Mouse (Mus musculus): Measurements from ENCODE around the gene Eif3g. TPM values are rescaled to one million over a fixed set of nuclear protein-coding genes. Genes with fewer than 3 reads are reported as not detected.

Eif3g gene
- polyA plus RNA-seq, 1 experiment from 2014 or later: 209 TPM

DNA sequence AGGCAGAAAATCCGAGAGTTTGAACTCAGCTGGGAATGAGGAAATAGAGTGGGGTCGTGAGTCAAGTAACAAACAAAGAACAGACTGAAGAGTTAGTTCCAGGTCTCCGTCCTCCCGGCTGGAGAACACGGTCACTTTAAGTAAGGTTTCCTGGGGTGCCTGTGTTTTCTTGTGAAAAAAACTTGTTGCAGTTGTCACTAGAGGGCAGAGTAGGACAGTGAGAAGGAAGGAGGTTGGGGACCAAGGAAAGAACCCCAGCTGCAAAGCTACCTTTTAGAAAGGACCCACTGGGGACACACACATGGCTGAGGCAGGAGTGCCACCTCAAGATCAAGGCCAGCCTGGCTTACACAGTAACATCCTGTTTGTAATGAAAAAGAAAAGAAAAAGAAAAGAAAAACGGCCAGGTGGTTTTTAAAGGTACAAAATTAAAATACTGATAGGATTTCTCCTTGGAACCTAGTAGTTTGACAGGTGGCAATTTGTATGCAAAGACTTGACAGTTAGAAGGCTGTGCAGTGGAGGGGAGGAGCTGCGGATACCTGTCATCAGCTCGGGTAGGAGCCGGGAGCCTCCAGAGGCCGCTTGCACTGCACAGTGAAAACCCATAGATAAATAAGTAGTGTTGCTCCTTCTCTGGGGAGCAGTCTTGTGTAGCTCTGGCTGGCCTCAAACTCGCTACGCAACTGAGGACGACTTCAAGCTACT, 3.2 kb upstream of the Eif3g start:
- Histone ChIP-seq H3K27ac (ENCODE audit: low read length) (peak overlapping the region; percentile 58), H3K9me3 (replicated peaks; ENCODE audit: control insufficient read depth, low read length) (no peaks in the 10 kb centered on the region), H3K4me2 (ENCODE audit: low read depth, low read length) (peak overlapping the region; percentile 36; the same call in 1 of the 2 replicates), H3K36me3 (ENCODE audit: control insufficient read depth, insufficient read depth) (peaks cover 19% of the 10 kb centered on the region), H3K9ac (ENCODE audit: low read length) (peak overlapping the region; percentile 52), H3K4me3 (ENCODE audit: low read length) (no peak overlapping the region), H3K27me3 (ENCODE audit: control insufficient read depth, insufficient read depth, low read length) (no peaks in the 10 kb centered on the region), H3K4me1 (ENCODE audit: control insufficient read depth, insufficient read depth, low read length) (peaks cover 17% of the 10 kb centered on the region)
- no peak; the same call in 1 of the 2 replicates for ATAC-seq (replicated peaks; ENCODE audit: extremely low read depth, insufficient read depth, low FRiP score)
- WGBS: 10% methylated on average over 13 of the region's 13 CpGs

DNA sequence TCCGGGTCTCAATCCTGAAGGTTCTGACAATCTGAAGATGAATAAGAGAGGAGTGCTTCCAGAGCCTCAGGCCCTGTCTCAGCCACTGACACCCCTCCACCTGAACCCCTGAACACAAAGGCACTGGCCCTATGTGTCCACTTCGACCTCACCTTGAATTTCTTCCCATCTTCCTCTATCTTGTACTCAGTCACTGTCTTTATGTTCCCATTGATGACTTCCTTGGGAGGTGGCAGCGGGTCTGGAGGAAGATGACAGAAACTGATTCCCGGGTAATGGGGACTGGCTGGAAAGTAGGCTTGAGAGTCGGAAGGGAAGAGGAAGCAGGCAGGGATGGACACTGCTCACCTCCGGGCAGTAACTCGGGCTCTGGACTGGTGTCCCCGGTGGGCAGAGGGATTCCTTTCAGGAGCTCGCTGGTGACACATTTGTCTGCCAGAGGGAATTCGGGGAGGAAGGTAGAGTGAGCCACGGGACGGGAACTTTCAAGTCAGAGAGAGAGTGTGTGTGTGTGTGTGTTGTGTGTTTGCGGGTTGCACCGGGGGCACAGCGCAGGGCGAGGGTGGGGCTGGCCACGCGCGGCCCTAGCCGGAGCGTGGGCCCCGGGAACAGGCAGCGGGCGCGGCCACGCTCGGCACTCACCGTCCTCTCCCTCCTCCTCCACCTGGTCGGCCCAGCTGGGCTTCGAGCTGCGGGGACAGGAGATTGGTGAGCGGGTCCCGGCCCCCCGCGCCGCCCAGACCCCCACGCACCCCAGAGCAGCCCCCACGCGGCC, 500 bp downstream of the Eif3g start:
- Histone ChIP-seq H3K36me3 (ENCODE audit: control insufficient read depth, insufficient read depth) (peaks cover 25% of the 10 kb centered on the region), H3K4me1 (ENCODE audit: control insufficient read depth, insufficient read depth, low read length) (peaks cover 17% of the 10 kb centered on the region), H3K27me3 (ENCODE audit: control insufficient read depth, insufficient read depth, low read length) (no peaks in the 10 kb centered on the region), H3K4me2 (ENCODE audit: low read depth, low read length) (peak overlapping the region; percentile 95), H3K9ac (ENCODE audit: low read length) (peak overlapping the region; percentile 84), H3K4me3 (ENCODE audit: low read length) (peak overlapping the region; percentile 69), H3K9me3 (replicated peaks; ENCODE audit: control insufficient read depth, low read length) (no peaks in the 10 kb centered on the region), H3K27ac (ENCODE audit: low read length) (peak overlapping the region; percentile 33; the same call in 1 of the 2 replicates)
- WGBS: 3% methylated on average over 36 of the region's 39 CpGs
- peak; percentile 46 for ATAC-seq (replicated peaks; ENCODE audit: extremely low read depth, insufficient read depth, low FRiP score)

DNA sequence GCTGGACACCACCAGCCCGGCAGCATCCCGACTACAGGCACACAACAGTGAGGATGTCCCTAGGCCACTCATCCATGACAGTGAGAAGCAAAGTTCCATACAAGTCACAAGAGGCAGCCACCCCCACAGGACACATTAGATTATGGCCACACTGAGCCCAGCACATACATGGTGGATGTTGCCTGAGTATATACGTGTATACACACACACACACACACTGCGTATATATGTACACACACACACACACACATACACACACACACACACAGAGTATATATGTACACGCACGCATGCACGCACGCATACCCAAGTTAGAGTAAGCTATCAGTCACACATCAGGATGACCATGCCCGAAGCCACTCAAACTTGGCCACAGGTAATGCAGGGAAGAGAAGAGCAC, 3.0 kb downstream of the Eif3g start:
- 97% methylated on average over 9 of the region's 9 CpGs for WGBS
- H3K36me3 ChIP-seq (ENCODE audit: control insufficient read depth, insufficient read depth): peaks cover 42% of the 10 kb centered on the region

DNA sequence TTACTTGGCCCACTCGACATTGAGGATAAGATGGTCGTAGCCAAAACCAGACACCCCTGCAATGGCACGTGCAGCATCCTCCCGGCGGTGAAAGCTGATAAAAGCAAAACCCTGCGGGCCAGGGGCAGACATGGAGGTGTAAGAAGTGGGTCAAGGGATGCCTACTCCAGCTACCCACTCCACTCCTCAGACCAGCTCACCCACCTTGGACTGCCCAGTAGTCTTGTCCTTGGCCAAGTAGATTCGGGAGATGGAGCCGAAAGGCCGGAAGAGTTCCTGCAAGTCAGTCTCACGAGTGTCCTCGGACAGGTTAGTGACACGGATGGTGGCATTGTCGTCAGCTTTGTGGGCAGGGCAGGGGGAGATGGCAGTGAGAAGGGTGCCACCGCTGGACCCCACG, 3.8 kb downstream of the Eif3g start:
- Histone ChIP-seq H3K9ac (ENCODE audit: low read length) (no peak overlapping the region), H3K36me3 (ENCODE audit: control insufficient read depth, insufficient read depth) (peaks cover 50% of the 10 kb centered on the region), H3K4me1 (ENCODE audit: control insufficient read depth, insufficient read depth, low read length) (peaks cover 8% of the 10 kb centered on the region), H3K27ac (ENCODE audit: low read length) (no peak overlapping the region), H3K9me3 (replicated peaks; ENCODE audit: control insufficient read depth, low read length) (no peaks in the 10 kb centered on the region), H3K4me2 (ENCODE audit: low read depth, low read length) (no peak overlapping the region), H3K4me3 (ENCODE audit: low read length) (no peak overlapping the region), H3K27me3 (ENCODE audit: control insufficient read depth, insufficient read depth, low read length) (no peaks in the 10 kb centered on the region)
- 85% methylated on average over 15 of the region's 15 CpGs for WGBS
- no peak for ATAC-seq (replicated peaks; ENCODE audit: extremely low read depth, insufficient read depth, low FRiP score)

More for the DNA sequence above, 3.0 kb downstream of the Eif3g start:
- no peak overlapping the region for H3K9ac ChIP-seq (ENCODE audit: low read length)
- peaks cover 8% of the 10 kb centered on the region for H3K4me1 ChIP-seq (ENCODE audit: control insufficient read depth, insufficient read depth, low read length)
- no peak overlapping the region for H3K4me3 ChIP-seq (ENCODE audit: low read length)
- no peak overlapping the region for H3K27ac ChIP-seq (ENCODE audit: low read length)
- no peak for ATAC-seq (replicated peaks; ENCODE audit: extremely low read depth, insufficient read depth, low FRiP score)
- H3K9me3 ChIP-seq (replicated peaks; ENCODE audit: control insufficient read depth, low read length): no peaks in the 10 kb centered on the region
- no peak overlapping the region for H3K4me2 ChIP-seq (ENCODE audit: low read depth, low read length)
- H3K27me3 ChIP-seq (ENCODE audit: control insufficient read depth, insufficient read depth, low read length): no peaks in the 10 kb centered on the region

DNA sequence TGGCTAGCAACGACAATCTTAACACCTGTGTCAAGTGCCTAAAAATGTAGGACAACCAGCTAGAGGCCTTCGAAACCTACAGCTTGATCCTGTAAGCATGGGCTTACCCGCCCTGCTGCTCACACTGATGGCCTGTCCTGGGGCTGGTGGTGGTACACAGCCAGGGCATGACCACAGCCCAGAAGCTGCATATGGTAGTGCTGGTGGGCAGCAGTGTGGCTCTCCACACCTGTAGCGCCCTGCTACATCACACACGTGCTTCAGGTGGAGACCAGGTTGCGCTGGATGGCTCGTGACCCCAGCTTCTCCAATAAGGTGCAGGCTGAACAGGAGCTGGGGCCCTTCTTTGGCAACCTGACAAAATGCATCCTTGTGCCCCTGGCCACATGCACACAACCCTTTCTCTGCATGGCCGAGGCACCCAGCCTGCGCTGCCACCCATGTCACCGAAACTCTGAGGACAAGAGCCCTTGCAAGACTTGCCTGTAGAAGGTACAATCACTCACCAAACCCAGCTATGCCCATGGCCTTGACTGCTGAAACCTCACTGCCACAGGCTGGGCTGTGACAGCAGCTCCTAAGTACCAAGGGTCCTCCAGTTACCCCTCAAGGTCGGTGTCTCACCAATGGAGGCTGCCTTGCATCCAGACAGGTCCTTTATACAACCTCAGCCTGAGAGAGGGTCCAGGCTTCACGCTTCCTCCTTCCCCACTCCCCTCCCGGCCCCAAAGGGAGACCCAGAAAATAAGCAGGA, 4.7 kb downstream of the Eif3g start:
- Histone ChIP-seq H3K4me3 (ENCODE audit: low read length) (no peak overlapping the region), H3K27me3 (ENCODE audit: control insufficient read depth, insufficient read depth, low read length) (no peaks in the 10 kb centered on the region), H3K4me1 (ENCODE audit: control insufficient read depth, insufficient read depth, low read length) (peaks cover 13% of the 10 kb centered on the region), H3K36me3 (ENCODE audit: control insufficient read depth, insufficient read depth) (peaks cover 51% of the 10 kb centered on the region), H3K27ac (ENCODE audit: low read length) (no peak overlapping the region), H3K9ac (ENCODE audit: low read length) (no peak overlapping the region), H3K9me3 (replicated peaks; ENCODE audit: control insufficient read depth, low read length) (no peaks in the 10 kb centered on the region), H3K4me2 (ENCODE audit: low read depth, low read length) (no peak overlapping the region)
- ATAC-seq (replicated peaks; ENCODE audit: extremely low read depth, insufficient read depth, low FRiP score): no peak
- WGBS: 82% methylated on average over 13 of the region's 13 CpGs

DNA sequence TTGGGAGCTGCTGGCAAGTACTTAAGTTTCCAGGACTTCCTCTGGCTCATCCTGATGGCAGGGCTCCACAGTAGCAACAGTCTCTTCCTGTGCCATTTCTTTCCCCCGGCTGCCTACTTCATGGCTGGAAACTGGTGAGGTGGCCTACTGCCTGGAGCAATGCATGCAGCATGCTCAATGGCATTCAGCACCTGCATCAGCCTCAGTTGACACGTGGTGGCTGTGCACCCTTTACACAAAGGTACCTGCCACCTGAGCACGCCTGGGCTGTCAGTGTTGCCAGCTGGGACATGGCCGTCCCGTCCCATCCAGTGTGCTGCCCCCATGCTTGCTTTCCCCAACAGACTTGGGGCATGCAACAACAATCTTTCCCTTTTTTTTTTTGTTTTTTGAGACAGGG, 5.4 kb downstream of the Eif3g start:
- no peak overlapping the region for H3K4me3 ChIP-seq (ENCODE audit: low read length)
- 63% methylated on average over 5 of the region's 5 CpGs for WGBS

DNA sequence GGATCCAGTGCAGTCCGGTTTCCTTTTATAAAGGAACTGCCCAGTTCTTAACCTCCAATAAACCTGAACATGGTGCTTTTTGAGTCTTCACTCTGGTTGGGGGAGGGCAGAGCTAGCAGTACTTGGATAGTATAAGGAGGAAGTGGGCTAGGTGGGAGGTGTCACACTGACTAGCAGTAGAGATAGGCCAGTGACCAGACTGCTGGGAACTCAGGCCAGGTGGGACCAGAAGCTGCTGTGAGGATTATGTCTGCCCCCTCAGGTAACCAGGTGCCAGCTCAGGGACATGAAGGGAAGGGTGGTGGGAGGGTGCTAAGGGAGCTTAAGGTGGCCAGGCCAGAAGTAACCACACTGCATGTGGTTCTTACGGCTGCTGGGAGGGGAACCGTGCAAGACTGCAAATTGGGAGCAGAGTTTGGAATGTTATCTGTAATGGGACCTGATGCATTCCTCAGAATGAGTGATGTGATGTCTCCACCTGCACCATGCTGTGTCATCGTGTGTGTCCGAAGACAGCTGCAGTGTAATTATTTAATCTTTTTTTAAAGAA, 6.2 kb downstream of the Eif3g start:
- ATAC-seq (replicated peaks; ENCODE audit: extremely low read depth, insufficient read depth, low FRiP score): no peak
- 55% methylated on average over 5 of the region's 5 CpGs for WGBS
- H3K4me3 ChIP-seq (ENCODE audit: low read length): no peak overlapping the region
- H3K4me1 ChIP-seq (ENCODE audit: control insufficient read depth, insufficient read depth, low read length): peaks cover 7% of the 10 kb centered on the region
- no peaks in the 10 kb centered on the region for H3K27me3 ChIP-seq (ENCODE audit: control insufficient read depth, insufficient read depth, low read length)
- H3K9me3 ChIP-seq (replicated peaks; ENCODE audit: control insufficient read depth, low read length): no peaks in the 10 kb centered on the region
- H3K4me2 ChIP-seq (ENCODE audit: low read depth, low read length): no peak overlapping the region
- H3K27ac ChIP-seq (ENCODE audit: low read length): no peak overlapping the region
- no peak overlapping the region for H3K9ac ChIP-seq (ENCODE audit: low read length)
- peaks cover 51% of the 10 kb centered on the region for H3K36me3 ChIP-seq (ENCODE audit: control insufficient read depth, insufficient read depth)

More for the DNA sequence above, 5.4 kb downstream of the Eif3g start:
- no peak overlapping the region for H3K27ac ChIP-seq (ENCODE audit: low read length)
- H3K4me2 ChIP-seq (ENCODE audit: low read depth, low read length): no peak overlapping the region
- peaks cover 13% of the 10 kb centered on the region for H3K4me1 ChIP-seq (ENCODE audit: control insufficient read depth, insufficient read depth, low read length)
- peaks cover 51% of the 10 kb centered on the region for H3K36me3 ChIP-seq (ENCODE audit: control insufficient read depth, insufficient read depth)
- H3K9me3 ChIP-seq (replicated peaks; ENCODE audit: control insufficient read depth, low read length): no peaks in the 10 kb centered on the region
- H3K27me3 ChIP-seq (ENCODE audit: control insufficient read depth, insufficient read depth, low read length): no peaks in the 10 kb centered on the region
- ATAC-seq (replicated peaks; ENCODE audit: extremely low read depth, insufficient read depth, low FRiP score): no peak
- H3K9ac ChIP-seq (ENCODE audit: low read length): no peak overlapping the region

DNA sequence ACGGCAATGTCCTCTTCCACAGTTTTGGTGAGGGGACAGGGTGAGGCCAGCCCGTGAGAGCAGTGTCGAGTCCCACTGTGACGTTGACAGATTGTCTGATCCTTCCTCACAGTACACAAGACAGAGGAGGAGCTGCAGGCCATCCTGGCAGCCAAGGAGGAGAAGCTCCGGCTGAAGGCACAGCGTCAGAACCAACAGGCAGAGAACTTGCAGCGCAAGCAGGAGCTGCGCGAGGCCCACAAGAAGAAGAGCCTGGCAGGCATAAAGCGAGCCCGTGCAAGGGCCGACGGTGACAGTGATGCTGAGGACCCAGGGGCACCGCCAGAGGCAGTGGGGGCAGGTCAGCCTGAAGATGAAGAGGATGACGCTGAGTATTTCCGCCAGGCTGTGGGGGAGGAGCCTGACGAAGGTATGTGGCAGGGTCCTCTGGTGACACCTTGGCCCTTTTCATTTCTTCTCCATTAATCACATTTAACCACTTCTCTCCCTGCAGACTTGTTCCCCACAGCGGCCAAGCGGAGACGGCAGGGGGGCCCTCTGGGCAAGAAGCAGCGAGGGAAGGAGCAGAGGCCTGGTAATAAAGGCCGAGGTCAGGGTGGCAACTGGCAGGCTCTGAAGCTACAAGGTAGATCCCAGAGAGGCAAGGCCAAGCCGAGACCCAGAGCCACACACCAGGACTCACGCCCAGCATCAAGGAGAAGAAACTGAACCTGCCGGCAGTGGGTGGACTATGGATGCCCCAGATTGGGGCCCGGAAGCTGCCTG, 6.9 kb downstream of the Eif3g start:
- H3K9ac ChIP-seq (ENCODE audit: low read length): no peak overlapping the region
- H3K4me3 ChIP-seq (ENCODE audit: low read length): no peak overlapping the region
- no peaks in the 10 kb centered on the region for H3K27me3 ChIP-seq (ENCODE audit: control insufficient read depth, insufficient read depth, low read length)
- no peak overlapping the region for H3K27ac ChIP-seq (ENCODE audit: low read length)
- no peak overlapping the region for H3K4me2 ChIP-seq (ENCODE audit: low read depth, low read length)
- WGBS: 77% methylated on average over 26 of the region's 26 CpGs
- ATAC-seq (replicated peaks; ENCODE audit: extremely low read depth, insufficient read depth, low FRiP score): no peak
- peaks cover 5% of the 10 kb centered on the region for H3K4me1 ChIP-seq (ENCODE audit: control insufficient read depth, insufficient read depth, low read length)
- H3K36me3 ChIP-seq (ENCODE audit: control insufficient read depth, insufficient read depth): peaks cover 49% of the 10 kb centered on the region
- no peaks in the 10 kb centered on the region for H3K9me3 ChIP-seq (replicated peaks; ENCODE audit: control insufficient read depth, low read length)

Measured in heart, embryonic 16.5 days (tissue).